8 mouse cellular contexts compared by ENCODE assay signal in genomic region chr1:105663171-105663961, GRCm38 (mm10). TPM values are rescaled to one million over a fixed set of nuclear protein-coding genes. Genes with fewer than 3 reads are reported as not detected.
A peak's percentile ranks its signal among the peaks of the same experiment; 100 is the strongest.
DNase-seq lines count a peak whose midpoint lies in the region; ATAC-seq and TF ChIP-seq lines count a peak whose summit lies in the region.

Gene Pign (minus strand): TSS chr1:105663677.
Gene Relch (plus strand): TSS chr1:105663861.

- H3K9me3 ChIP-seq in erythroblast, embryonic 14.5 days (ENCODE audit: control insufficient read depth, low read length), result no peaks in the 10 kb centered on the region
- H3K9me3 ChIP-seq in heart, embryonic 11.5 days (replicated peaks; ENCODE audit: control insufficient read depth, low read length), result no peaks in the 10 kb centered on the region
- no peaks in the 10 kb centered on the region for H3K9me3 ChIP-seq in kidney, embryonic 16.5 days (ENCODE audit: low read length)

- H3K79me2 ChIP-seq in C2C12 (ENCODE audit: control insufficient read depth, insufficient read depth) (peaks cover 65% of the 10 kb centered on the region), myocyte (ENCODE audit: control insufficient read depth, insufficient read depth) (peaks cover 65% of the 10 kb centered on the region)
- peaks cover 17% of the 10 kb centered on the region for H3K79me2 ChIP-seq in liver, adult 2 months (ENCODE audit: control insufficient read depth, insufficient read depth, low read length)

- H3K4me3 ChIP-seq in C2C12 (ENCODE audit: insufficient read depth, poor library complexity, severe bottlenecking), result peak within 1 kb of the TSS; percentile 90
- peak within 1 kb of the TSS; percentile 100 for H3K4me3 ChIP-seq in erythroblast, embryonic 14.5 days (replicated peaks)
- H3K4me3 ChIP-seq in heart, embryonic 11.5 days (ENCODE audit: low read depth, low read length), result peak within 1 kb of the TSS; percentile 90
- H3K4me3 ChIP-seq in kidney, embryonic 16.5 days (ENCODE audit: low read length), result peak within 1 kb of the TSS; percentile 91
- peak within 1 kb of the TSS; percentile 94 for H3K4me3 ChIP-seq in liver, adult 2 months (ENCODE audit: insufficient read depth, low read depth, low read length)
- H3K4me3 ChIP-seq in myocyte, result peak within 1 kb of the TSS; percentile 96

- H3K9ac ChIP-seq in heart, embryonic 11.5 days (ENCODE audit: low read depth, low read length), result peak within 1 kb of the TSS; percentile 92
- H3K9ac ChIP-seq in kidney, embryonic 16.5 days (replicated peaks; ENCODE audit: low read length), result peak within 1 kb of the TSS; percentile 82
- peak within 1 kb of the TSS; percentile 88 for H3K9ac ChIP-seq in liver, adult 2 months (ENCODE audit: low read depth, low read length)

- ATAC-seq in heart, embryonic 11.5 days (replicated peaks; ENCODE audit: insufficient number of reproducible peaks, low FRiP score, low TSS enrichment), result peak; percentile 100
- ATAC-seq in kidney, embryonic 16.5 days (ENCODE audit: low FRiP score, low TSS enrichment), result peak; percentile 99

- TF ChIP-seq POLR2A in brain, embryonic 14.5 days (IDR thresholded peaks at IDR 0.05; ENCODE audit: borderline replicate concordance, extremely low read depth, insufficient read depth, insufficient read length, poor library complexity, severe bottlenecking), result peak; percentile 72; the same call in 1 of the 2 replicates
- TF ChIP-seq POLR2A in liver, adult 2 months (IDR thresholded peaks at IDR 0.05; ENCODE audit: extremely low read depth, insufficient read depth, low read length), result peak; percentile 80
- peak; percentile 78 for TF ChIP-seq POLR2A in myocyte (IDR thresholded peaks at IDR 0.05; ENCODE audit: insufficient read length, low read depth)

- WGBS in heart, embryonic 11.5 days (ENCODE audit: insufficient replicate concordance), result under 1% methylated on average over 41 of the region's 41 CpGs
- WGBS in kidney, embryonic 16.5 days, result under 1% methylated on average over 41 of the region's 41 CpGs
- under 1% methylated on average over 41 of the region's 41 CpGs for WGBS in liver, adult 2 months

- peak within 1 kb of the TSS; percentile 94 for H3K4me2 ChIP-seq in heart, embryonic 11.5 days
- H3K4me2 ChIP-seq in kidney, embryonic 16.5 days (replicated peaks; ENCODE audit: low read depth, low read length), result peak within 1 kb of the TSS; percentile 82
- peak within 1 kb of the TSS; percentile 80 for H3K4me2 ChIP-seq in myocyte (ENCODE audit: low read depth)

- H3K4me1 ChIP-seq in erythroblast, embryonic 14.5 days (ENCODE audit: control insufficient read depth), result peaks cover 34% of the 10 kb centered on the region
- peaks cover 3% of the 10 kb centered on the region for H3K4me1 ChIP-seq in heart, embryonic 11.5 days (ENCODE audit: control insufficient read depth, insufficient read depth, low read length)
- peaks cover 17% of the 10 kb centered on the region for H3K4me1 ChIP-seq in kidney, embryonic 16.5 days (ENCODE audit: insufficient read depth, low read length)
- H3K4me1 ChIP-seq in liver, adult 2 months (ENCODE audit: control insufficient read depth, insufficient read depth, low read length), result peaks cover 6% of the 10 kb centered on the region; the same call in 1 of the 2 replicates

- peaks cover 53% of the 10 kb centered on the region for H3K79me3 ChIP-seq in C2C12 (ENCODE audit: low read depth)

- H3K27ac ChIP-seq in heart, embryonic 11.5 days (ENCODE audit: low read depth, low read length), result peak within 1 kb of the TSS; percentile 65
- peak within 1 kb of the TSS; percentile 85 for H3K27ac ChIP-seq in kidney, embryonic 16.5 days (ENCODE audit: low read length)
- H3K27ac ChIP-seq in liver, adult 2 months (replicated peaks; ENCODE audit: insufficient read depth, low read depth, low read length), result peak within 1 kb of the TSS; percentile 57

- peak; percentile 100 for DNase-seq in brain, embryonic 14.5 days (ENCODE audit: low read depth)
- peak; percentile 96 for DNase-seq in liver, adult 2 months (ENCODE audit: extremely low read depth, low read depth, low spot score)
- DNase-seq in splenic B cell, adult 2 months (ENCODE audit: low read depth, low spot score), result peak; percentile 99

- no peaks in the 10 kb centered on the region for H3K36me3 ChIP-seq in C2C12 (ENCODE audit: control insufficient read depth, insufficient read depth)
- H3K36me3 ChIP-seq in erythroblast, embryonic 14.5 days (ENCODE audit: control insufficient read depth), result peaks cover 6% of the 10 kb centered on the region
- no peaks in the 10 kb centered on the region for H3K36me3 ChIP-seq in heart, embryonic 11.5 days (ENCODE audit: control insufficient read depth, insufficient read depth, low read length)
- H3K36me3 ChIP-seq in kidney, embryonic 16.5 days (ENCODE audit: insufficient read depth, low read length), result no peaks in the 10 kb centered on the region
- no peaks in the 10 kb centered on the region for H3K36me3 ChIP-seq in liver, adult 2 months (ENCODE audit: control insufficient read depth, insufficient read depth, low read length)
- no peaks in the 10 kb centered on the region for H3K36me3 ChIP-seq in myocyte (ENCODE audit: control insufficient read depth, insufficient read depth)
- H3K36me3 ChIP-seq in splenic B cell, adult 2 months (ENCODE audit: control insufficient read depth, insufficient read depth, low read length, poor library complexity, severe bottlenecking), result no peaks in the 10 kb centered on the region

- TF ChIP-seq CTCF in C2C12 (IDR thresholded peaks at IDR 0.05; ENCODE audit: control insufficient read depth, insufficient read depth, insufficient read length), result no peak
- TF ChIP-seq CTCF in brain, embryonic 14.5 days (IDR thresholded peaks at IDR 0.05; ENCODE audit: borderline replicate concordance, extremely low read depth, insufficient read depth, insufficient read length), result peak; percentile 28; the same call in 1 of the 2 replicates
- TF ChIP-seq CTCF in liver, adult 2 months (IDR thresholded peaks at IDR 0.05; ENCODE audit: low read depth, low read length), result no peak

- H3K27me3 ChIP-seq in C2C12 (ENCODE audit: control insufficient read depth, insufficient read depth, insufficient read length) (no peaks in the 10 kb centered on the region), myocyte (ENCODE audit: control insufficient read depth, insufficient read depth, insufficient read length) (no peaks in the 10 kb centered on the region)
- no peaks in the 10 kb centered on the region for H3K27me3 ChIP-seq in erythroblast, embryonic 14.5 days (ENCODE audit: control insufficient read depth)
- H3K27me3 ChIP-seq in heart, embryonic 11.5 days (ENCODE audit: control insufficient read depth, insufficient read depth, low read length), result no peaks in the 10 kb centered on the region
- H3K27me3 ChIP-seq in kidney, embryonic 16.5 days (ENCODE audit: insufficient read depth, low read length), result no peaks in the 10 kb centered on the region
- no peaks in the 10 kb centered on the region for H3K27me3 ChIP-seq in liver, adult 2 months (ENCODE audit: control insufficient read depth, insufficient read depth, low read length)
- H3K27me3 ChIP-seq in splenic B cell, adult 2 months (ENCODE audit: control insufficient read depth, insufficient read depth, low read length, poor library complexity, severe bottlenecking), result no peaks in the 10 kb centered on the region

- H3ac ChIP-seq in C2C12 (ENCODE audit: control insufficient read depth, insufficient read length, low read depth), result peak within 1 kb of the TSS; percentile 83
- peak within 1 kb of the TSS; percentile 64 for H3ac ChIP-seq in myocyte (ENCODE audit: control insufficient read depth, insufficient read length)

TF ChIP-seq in C2C12, 6 proteins besides CTCF, POLR2A, EP300 and RAD21:
- TF ChIP-seq MAX (IDR thresholded peaks at IDR 0.05) (peak; percentile 30), CEBPB (IDR thresholded peaks at IDR 0.05; ENCODE audit: low read depth) (peak; percentile 17), MYOD1 (IDR thresholded peaks at IDR 0.05; ENCODE audit: control insufficient read depth, insufficient read length, low read depth) (no peak)

TF ChIP-seq in myocyte, 11 proteins besides CTCF, POLR2A, EP300 and RAD21:
- TF ChIP-seq TCF12 (IDR thresholded peaks at IDR 0.05; ENCODE audit: insufficient read depth, poor library complexity, severe bottlenecking), result no peak
- peak; percentile 74 for TF ChIP-seq POLR2AphosphoS2 (IDR thresholded peaks at IDR 0.05; ENCODE audit: insufficient read length, low read depth)
- no peak for TF ChIP-seq MYOG (IDR thresholded peaks at IDR 0.05; ENCODE audit: control insufficient read depth in 1 of 3, insufficient read depth in 1 of 3, insufficient read length in 2 of 3, low read depth in 2 of 3)
- peak; percentile 80 for TF ChIP-seq E2F4 (IDR thresholded peaks at IDR 0.05; ENCODE audit: insufficient read depth)
- no peak for TF ChIP-seq MYOD1 (IDR thresholded peaks at IDR 0.05; ENCODE audit: control insufficient read depth in 1 of 3, insufficient read length in 2 of 3, low read depth in 2 of 3)
- no peak for TF ChIP-seq REST (IDR thresholded peaks at IDR 0.05; ENCODE audit: insufficient read depth, insufficient read length)

RNA-seq across cellular contexts. Expression of gene Pign, which starts in this region (rescaled TPM):
- polyA plus RNA-seq in C2C12 (2012; fragmentation: generic; extraction: Trizol) (7.7 TPM), myocyte (2012; fragmentation: generic; extraction: Trizol) (9.3 TPM)
- 15.0 and 21.5 TPM in 2 replicates for polyA plus RNA-seq in brain, embryonic 14.5 days (2012; rRNA removed)
- 0.02 and 0.44 TPM in 2 replicates for polyA plus RNA-seq in erythroblast, embryonic 14.5 days (2012)
- polyA plus RNA-seq in heart, embryonic 11.5 days (2014; fragmentation: Nextera tagmentation; extraction: Ambion mirVana), result 14.8 and 14.9 TPM in 2 replicates
- 14.1 and 16.5 TPM in 2 replicates for polyA plus RNA-seq in kidney, embryonic 16.5 days (2015; fragmentation: Nextera tagmentation; extraction: Ambion mirVana)
- total RNA-seq in liver, adult 2 months (2014; rRNA removed), result 32.5 and 38.4 TPM in 2 replicates
- 7.2 and 11.2 TPM in 2 replicates for polyA plus RNA-seq in liver, adult 2 months (2012; rRNA removed)

RNA-seq across cellular contexts. Expression of gene Relch, which starts in this region (rescaled TPM):
- polyA plus RNA-seq in C2C12 (2012; fragmentation: generic; extraction: Trizol) (7.3 TPM), myocyte (2012; fragmentation: generic; extraction: Trizol) (10.5 TPM)
- 43.6 and 49.1 TPM in 2 replicates for polyA plus RNA-seq in brain, embryonic 14.5 days (2012; rRNA removed)
- 1.8 and 2.6 TPM in 2 replicates for polyA plus RNA-seq in erythroblast, embryonic 14.5 days (2012)
- polyA plus RNA-seq in heart, embryonic 11.5 days (2014; fragmentation: Nextera tagmentation; extraction: Ambion mirVana), result 14.1 and 18.0 TPM in 2 replicates
- polyA plus RNA-seq in kidney, embryonic 16.5 days (2015; fragmentation: Nextera tagmentation; extraction: Ambion mirVana), result 22.1 and 25.8 TPM in 2 replicates
- total RNA-seq in liver, adult 2 months (2014; rRNA removed), result 19.4 and 23.5 TPM in 2 replicates
- polyA plus RNA-seq in liver, adult 2 months (2012; rRNA removed), result 15.1 and 15.5 TPM in 2 replicates

Comparison
In these comparisons a context has a peak if more than half of its experiments do, and no peak if none do; other contexts are left out.
1. Peak in every context shown above with its lines: DNase-seq, ATAC-seq, H3K4me3 ChIP-seq and H3K27ac ChIP-seq.